Mouse (Mus musculus) heart, postnatal 25 days (tissue): ENCODE data around the gene Wdfy1. TPM values are rescaled to one million over a fixed set of nuclear protein-coding genes. Genes with fewer than 3 reads are reported as not detected.

Experiments used
- DNase-seq: peaks from one replicate; pipeline ENCODE4 v3.0.0; 2022; ENCODE audit warnings: low spot score
- intact Hi-C: fragments of 180-260 bp; cut with DNase I; formaldehyde crosslinking; loops from one replicate; pipeline ENCODE4 v1.15.1; 2025
- total RNA-seq, 2 experiments: library from RNA; stranded (reverse); gene quantifications; 2 replicates each; pipeline ENCODE4 v1.2.3; 2021

The Wdfy1 gene
- total RNA-seq, 2 experiments from 2014 or later, result 16.0 to 18.0 TPM

GRCm38 (mm10) chr1:79761917-79762271, 14.0 kb downstream of the Wdfy1 start:
- intact Hi-C loops, result loop anchor here (5.0 kb wide), 1 partner anchor 1105 kb away; the partner anchor contains the start of genes Acsl3 and Utp14b
- DNase-seq, result no peak

- intact Hi-C loops, result loop anchor here (5.0 kb wide), 1 partner anchor 1104 kb away; the partner anchor contains the start of genes Acsl3 and Utp14b
These were observed 14.6 kb downstream of the Wdfy1 start for GRCm38 (mm10) chr1:79761106-79761916.

GRCm38 (mm10) chr1:79760656-79761055, 15.3 kb downstream of the Wdfy1 start:
- no peak for DNase-seq
- intact Hi-C loops, result loop anchor here (5.0 kb wide), 1 partner anchor 1103 kb away; the partner anchor contains the start of genes Acsl3 and Utp14b

More at GRCm38 (mm10) chr1:79761106-79761916, 14.6 kb downstream of the Wdfy1 start:
- DNase-seq, result peak; percentile 68

- intact Hi-C loops, result no loop called here
- no peak for DNase-seq
These were observed 16.4 kb downstream of the Wdfy1 start for GRCm38 (mm10) chr1:79759436-79759972.

- intact Hi-C loops, result no loop called here
- DNase-seq, result no peak
These were observed 16.9 kb downstream of the Wdfy1 start for GRCm38 (mm10) chr1:79759006-79759405.

GRCm38 (mm10) chr1:79757597-79757996, 18.3 kb downstream of the Wdfy1 start:
- DNase-seq, result no peak
- intact Hi-C loops, result no loop called here

- no peak for DNase-seq
- intact Hi-C loops, result no loop called here
These were observed 18.8 kb downstream of the Wdfy1 start for GRCm38 (mm10) chr1:79757161-79757560.

- no peak for DNase-seq
- intact Hi-C loops, result no loop called here
These were observed 19.5 kb downstream of the Wdfy1 start for GRCm38 (mm10) chr1:79756417-79756816.

- intact Hi-C loops, result no loop called here
- no peak for DNase-seq
These were observed 20.6 kb downstream of the Wdfy1 start for GRCm38 (mm10) chr1:79755376-79755775.

- DNase-seq, result no peak
- intact Hi-C loops, result loop anchor here (5.0 kb wide), 1 partner anchor 48 kb away; no protein-coding TSS in a partner anchor
These were observed 21.0 kb downstream of the Wdfy1 start for GRCm38 (mm10) chr1:79754936-79755335.

- DNase-seq, result no peak
- intact Hi-C loops, result loop anchor here (5.0 kb wide), 1 partner anchor 46 kb away; no protein-coding TSS in a partner anchor
These were observed 22.5 kb downstream of the Wdfy1 start for GRCm38 (mm10) chr1:79753456-79753855.

GRCm38 (mm10) chr1:79752714-79753340, 23.1 kb downstream of the Wdfy1 start:
- intact Hi-C loops, result loop anchor here (5.0 kb wide), 1 partner anchor 46 kb away; no protein-coding TSS in a partner anchor
- DNase-seq, result no peak

- intact Hi-C loops, result loop anchor here (5.0 kb wide), 1 partner anchor 45 kb away; no protein-coding TSS in a partner anchor
These were observed 23.8 kb downstream of the Wdfy1 start for GRCm38 (mm10) chr1:79752015-79752695.

GRCm38 (mm10) chr1:79751186-79751585, 24.8 kb downstream of the Wdfy1 start:
- intact Hi-C loops, result loop anchor here (5.0 kb wide), 1 partner anchor 44 kb away; no protein-coding TSS in a partner anchor
- no peak for DNase-seq

More at GRCm38 (mm10) chr1:79752015-79752695, 23.8 kb downstream of the Wdfy1 start:
- no peak for DNase-seq

GRCm38 (mm10) chr1:79746056-79746455, 29.9 kb downstream of the Wdfy1 start:
- intact Hi-C loops, result no loop called here
- peak; percentile 64 for DNase-seq

GRCm38 (mm10) chr1:79743385-79743784, 32.6 kb downstream of the Wdfy1 start:
- no peak for DNase-seq
- intact Hi-C loops, result no loop called here

- intact Hi-C loops, result no loop called here
- DNase-seq, result no peak
These were observed 33.0 kb downstream of the Wdfy1 start for GRCm38 (mm10) chr1:79742949-79743348.

- intact Hi-C loops, result no loop called here
These were observed 34.9 kb downstream of the Wdfy1 start for GRCm38 (mm10) chr1:79741002-79741401.

GRCm38 (mm10) chr1:79739726-79740125, 36.2 kb downstream of the Wdfy1 start:
- intact Hi-C loops, result no loop called here
- no peak for DNase-seq

More at GRCm38 (mm10) chr1:79741002-79741401, 34.9 kb downstream of the Wdfy1 start:
- no peak for DNase-seq

- intact Hi-C loops, result no loop called here
- no peak for DNase-seq
These were observed 39.5 kb downstream of the Wdfy1 start for GRCm38 (mm10) chr1:79736408-79736807.
